Mouse (Mus musculus): ENCODE results near the gene Sec1.
A peak's percentile ranks its signal among the peaks of the same experiment; 100 is the strongest.
"Not testable (repeated sequence)": the region's sequence is repeated elsewhere in the genome, so short reads cannot be mapped to it uniquely, and the experiment has no call there.

The Sec1 gene

DNA sequence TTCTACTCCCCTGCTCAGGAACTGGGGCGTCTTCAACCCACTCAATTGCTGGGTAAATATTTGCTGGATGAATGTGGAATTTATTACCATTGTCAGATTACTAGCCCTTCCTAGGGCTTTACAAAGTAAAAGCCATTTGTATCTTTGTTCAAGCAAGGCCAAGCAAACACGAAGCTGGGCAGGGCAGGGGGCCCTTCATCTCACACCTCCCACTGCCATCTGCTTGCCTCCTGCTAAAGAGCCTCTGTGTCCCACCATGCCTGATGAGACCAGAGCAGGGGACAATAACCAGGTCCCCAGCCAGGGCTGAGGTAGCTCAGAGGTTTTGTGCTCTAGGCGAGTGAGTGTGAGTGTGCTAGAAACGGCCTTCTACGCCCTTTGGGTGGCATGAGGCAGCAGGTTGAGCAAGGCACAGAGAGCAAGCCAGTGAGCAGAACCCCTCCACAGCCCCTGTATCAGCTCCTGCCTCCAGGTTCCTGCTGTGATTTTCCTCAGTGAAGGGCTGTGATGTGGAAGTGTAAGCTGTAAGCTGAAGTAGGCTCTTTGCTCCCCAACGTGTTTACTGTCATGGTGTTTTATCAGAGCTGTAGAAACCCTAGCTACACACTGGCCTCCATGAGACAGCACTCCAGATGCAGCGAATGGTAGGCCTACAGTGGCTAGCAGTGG, 16.4 kb downstream of the Sec1 start:
- no peak for DNase-seq (ENCODE audit: low spot score)

DNA sequence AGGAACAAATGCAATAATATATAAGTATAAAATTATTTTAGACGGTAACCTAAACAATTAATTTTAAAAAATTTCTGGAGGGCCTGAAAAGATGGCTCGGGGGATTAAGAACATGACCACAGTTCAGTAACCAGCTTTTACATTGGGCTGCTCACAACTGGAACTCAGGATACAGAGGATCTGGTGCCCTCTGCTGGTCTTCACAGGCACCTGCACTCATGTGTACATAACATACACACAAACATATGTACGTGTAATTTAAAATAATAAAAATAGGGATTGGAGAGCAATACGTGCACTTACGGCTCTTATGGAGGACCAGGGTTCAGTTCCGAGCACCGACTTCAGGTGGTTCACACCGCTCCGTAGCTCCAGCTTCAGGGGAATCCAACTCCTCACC, 25.3 kb downstream of the Sec1 start:
- no peak for DNase-seq (ENCODE audit: low spot score)

DNA sequence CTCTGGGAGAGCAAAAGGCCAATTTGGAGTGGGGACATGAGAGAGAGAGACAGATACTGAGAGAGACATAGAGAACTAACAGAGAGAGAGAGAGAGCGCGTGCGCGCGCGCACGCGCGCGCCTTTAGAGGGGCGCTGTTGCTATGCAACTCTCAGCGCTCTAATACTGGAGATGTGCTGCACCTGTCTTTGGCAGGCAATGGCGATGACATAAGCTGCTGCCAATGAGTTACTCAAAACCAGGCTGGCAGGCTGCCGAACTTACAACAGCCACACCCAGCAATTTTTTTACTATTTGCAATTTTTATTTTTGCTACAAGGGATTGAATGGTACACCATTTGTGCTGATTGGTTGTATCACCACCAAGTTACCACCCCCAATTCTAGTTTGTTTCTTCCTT, 26.4 kb downstream of the Sec1 start:
- DNase-seq (ENCODE audit: low spot score), result no peak

DNA sequence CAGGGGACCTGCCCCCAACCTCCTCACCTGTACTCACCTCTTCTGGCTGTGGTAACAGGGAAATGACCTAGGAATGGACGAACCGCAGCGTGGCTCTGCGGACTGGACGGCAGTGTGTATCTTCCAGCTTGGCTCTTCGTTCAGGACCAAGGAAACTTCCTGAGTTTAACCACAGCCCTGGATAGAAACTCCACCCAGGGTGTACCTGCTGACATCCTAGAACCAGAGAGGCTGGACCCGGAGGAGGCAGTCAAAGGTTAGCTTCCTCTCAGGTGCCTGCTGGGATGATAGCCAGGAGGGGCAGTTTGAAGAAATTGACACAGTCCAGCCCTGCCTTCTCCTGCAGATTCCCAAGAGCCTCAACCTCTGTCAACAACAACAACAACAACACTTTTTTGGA, 28.0 kb downstream of the Sec1 start, which contains the start of gene Fut2:
Gene Fut2 (minus strand): TSS at position 234 of the 400 bp plus-strand sequence.
- no peak for DNase-seq (ENCODE audit: low spot score)

DNA sequence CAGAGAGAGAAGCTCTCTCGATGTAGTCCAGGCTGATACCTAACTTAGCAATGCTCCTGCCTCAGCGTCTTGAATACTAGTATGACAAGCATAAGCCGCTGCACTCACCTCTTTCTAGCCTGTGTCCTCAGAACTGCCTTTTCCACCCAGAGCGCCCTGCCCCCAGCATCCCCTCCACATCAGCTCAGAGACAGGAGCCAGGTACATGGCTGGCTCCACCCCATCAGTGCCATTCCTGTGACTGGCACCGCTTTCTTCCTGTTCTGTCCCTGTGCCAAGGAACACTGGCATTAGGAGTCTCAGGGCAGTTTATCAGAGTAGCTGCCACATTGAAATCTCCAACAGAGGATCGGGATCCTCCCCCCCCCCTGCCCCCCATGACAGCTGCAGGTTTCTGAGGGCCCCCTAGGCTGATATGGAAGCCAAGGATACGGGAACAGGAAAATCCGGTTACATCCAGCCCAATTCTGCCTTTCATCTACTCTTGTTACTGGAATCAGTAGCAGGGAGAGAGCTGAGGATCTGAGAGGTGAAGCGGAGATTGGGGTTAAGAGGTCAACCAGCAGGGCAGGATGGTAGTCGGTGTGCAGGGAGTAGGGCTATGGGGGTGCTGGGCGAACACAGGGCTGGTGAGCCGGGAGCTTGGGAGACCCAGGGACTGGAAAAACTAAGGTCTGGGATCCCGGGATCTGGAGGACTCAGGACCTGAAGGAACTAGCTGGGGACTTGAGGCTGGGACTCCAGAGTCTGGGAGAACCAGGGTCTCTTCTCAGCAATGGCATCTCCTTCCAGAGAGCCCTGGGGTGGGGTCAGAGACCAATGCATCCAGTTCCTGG, 28.7 kb downstream of the Sec1 start:
- no peak for DNase-seq (ENCODE audit: low spot score)

DNA sequence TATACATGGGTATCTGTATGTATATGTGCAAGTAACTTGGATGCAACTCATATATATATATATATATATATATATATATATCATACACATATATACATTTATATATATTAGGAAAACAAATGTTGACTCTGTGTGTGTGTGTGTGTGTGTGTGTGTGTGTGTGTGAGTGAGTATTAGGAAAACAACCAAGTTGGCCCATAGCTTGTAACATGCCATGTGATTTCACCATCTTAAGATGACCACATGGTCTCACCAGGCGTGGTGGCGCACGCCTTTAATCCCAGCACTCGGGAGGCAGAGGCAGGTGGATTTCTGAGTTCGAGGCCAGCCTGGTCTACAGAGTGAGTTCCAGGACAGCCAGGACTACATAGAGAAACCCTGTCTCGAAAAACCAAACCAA, 32.5 kb downstream of the Sec1 start:
- DNase-seq (ENCODE audit: low spot score), result not testable (repeated sequence)

- no peak for DNase-seq (ENCODE audit: low spot score)
Measured at GRCm38 (mm10) chr7:45660746-45661478, 33.3 kb downstream of the Sec1 start.

DNA sequence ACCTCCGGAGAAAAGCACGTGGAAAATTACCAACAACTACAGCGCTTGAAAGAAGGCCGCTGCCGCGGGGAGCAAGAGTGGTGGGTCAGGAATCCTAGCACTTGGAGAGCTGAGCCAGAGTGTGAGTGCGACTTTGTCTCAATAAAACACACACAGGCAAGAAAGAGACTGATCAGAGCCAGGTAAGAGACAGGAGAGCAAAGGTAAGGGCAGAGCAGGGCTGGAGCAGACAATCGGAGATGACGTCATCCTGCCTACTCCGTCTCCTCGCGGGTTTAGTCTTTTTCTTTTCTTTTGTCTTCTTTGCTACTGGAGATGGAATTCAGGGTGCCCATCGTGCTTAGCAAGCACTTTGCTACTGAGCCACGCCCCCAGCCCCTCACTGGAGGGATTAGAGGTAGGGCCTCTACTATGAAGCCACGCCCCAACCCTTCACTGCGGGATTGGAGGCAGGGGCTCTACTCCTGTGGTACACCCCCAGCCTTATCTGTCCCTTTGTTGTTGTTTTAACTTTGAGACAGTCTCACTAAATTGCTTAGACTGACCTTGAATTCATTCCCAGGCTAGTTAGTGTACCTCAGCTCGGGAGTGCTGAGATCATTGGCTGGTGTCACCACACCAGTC, 39.7 kb downstream of the Sec1 start:
- no peak for DNase-seq (ENCODE audit: low spot score)

GRCm38 (mm10) chr7:45650484-45650883, 43.7 kb downstream of the Sec1 start:
- not testable (repeated sequence) for DNase-seq (ENCODE audit: low spot score)

GRCm38 (mm10) chr7:45649351-45649750, 44.9 kb downstream of the Sec1 start:
- DNase-seq (ENCODE audit: low spot score), result no peak

GRCm38 (mm10) chr7:45646671-45647070, 47.5 kb downstream of the Sec1 start:
- DNase-seq (ENCODE audit: low spot score), result no peak

GRCm38 (mm10) chr7:45645591-45645971, 48.6 kb downstream of the Sec1 start:
- no peak for DNase-seq (ENCODE audit: low spot score)

- DNase-seq (ENCODE audit: low spot score), result no peak
Measured at GRCm38 (mm10) chr7:45644872-45645590, 49.2 kb downstream of the Sec1 start.

DNA sequence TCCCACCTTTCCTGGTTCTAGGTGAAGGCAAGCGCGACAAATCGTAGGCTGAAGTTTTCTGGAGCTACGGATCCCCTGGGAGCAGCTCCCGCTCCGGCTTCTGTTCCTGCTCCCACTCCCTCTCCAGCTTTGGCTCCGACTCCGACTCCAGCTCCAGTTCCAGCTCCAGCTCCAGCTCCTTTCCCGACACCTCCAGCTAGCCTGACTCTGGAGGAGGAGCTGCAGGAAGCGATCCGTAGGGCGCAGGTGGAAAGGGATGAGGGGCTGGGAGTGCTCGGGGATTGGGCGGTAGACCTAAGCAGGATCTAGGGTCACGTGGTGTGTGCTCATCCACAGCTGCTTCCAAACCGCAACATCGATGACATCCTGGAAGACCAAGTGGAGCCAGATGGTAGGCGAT, 50.0 kb downstream of the Sec1 start:
- DNase-seq (ENCODE audit: low spot score), result no peak

DNA sequence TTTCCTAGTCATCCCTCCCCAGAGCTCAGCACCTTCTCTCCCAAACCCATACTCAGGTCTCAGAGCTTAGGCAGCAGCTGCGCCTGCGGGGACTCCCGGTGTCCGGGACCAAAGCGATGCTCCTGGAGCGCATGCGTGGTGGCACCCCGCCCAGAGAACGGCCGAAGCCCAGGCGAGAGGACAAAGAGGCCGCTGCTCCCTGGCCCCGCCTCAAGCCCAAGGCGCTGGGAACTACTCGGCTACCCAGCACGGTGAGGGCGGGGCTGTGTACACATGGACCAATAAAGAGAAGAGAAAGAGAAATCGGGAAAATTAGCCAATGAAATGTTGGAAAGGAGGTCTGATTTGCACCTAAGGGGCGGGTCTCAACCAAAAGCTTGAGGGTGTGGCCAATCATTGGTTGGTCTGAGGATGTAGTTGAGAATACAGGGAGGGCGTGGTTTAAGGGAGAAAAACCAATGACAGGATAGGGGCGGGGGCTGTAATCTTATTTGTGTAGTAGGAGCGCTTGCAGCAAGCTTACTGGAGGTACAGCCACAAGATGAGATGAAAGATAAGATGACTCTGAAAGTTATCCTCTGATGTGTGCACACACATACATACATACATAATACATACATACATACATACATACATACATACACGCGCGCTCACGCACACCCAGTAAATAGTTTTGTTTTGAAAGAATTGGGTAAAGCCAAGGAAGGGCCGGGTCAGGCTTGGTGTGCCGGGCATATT, 50.6 kb downstream of the Sec1 start:
- DNase-seq (ENCODE audit: low spot score), result peak; percentile 90

GRCm38 (mm10) chr7:45642503-45643255, 51.5 kb downstream of the Sec1 start:
- DNase-seq (ENCODE audit: low spot score), result no peak

- no peak for DNase-seq (ENCODE audit: low spot score)
Measured at GRCm38 (mm10) chr7:45642083-45642482, 52.1 kb downstream of the Sec1 start.

DNA sequence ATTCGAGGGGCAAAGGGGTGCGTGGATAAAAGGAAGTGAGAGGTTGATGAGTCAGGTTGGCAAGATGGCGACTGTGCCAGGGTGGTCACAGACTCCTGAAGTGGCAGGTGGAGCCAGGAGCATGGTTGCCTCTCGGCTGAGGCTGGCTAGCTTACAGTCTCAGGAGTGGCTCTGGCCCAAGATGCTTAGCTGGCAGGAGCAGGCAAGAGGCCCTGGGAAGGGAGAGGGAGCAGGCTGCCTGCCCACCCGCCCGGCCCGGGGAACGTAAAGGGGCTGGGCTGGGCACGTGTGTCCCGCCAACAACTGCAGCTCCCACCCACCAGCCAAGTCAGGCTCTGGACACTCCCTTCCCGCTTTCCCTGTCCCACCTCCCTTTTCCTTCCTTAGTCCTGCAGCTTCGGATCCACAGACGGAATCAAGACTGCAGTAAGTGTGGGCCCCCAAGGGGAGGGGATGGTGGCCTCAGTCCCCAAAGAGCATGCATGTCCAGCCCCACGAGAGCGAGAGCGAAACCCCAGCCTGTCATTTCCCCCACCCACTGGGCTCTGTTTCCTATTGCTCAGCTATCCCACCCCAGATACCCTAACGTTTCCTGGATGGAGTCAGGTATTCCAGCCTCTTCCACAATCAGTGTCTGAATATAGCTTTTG, 52.7 kb downstream of the Sec1 start:
- DNase-seq (ENCODE audit: low spot score), result no peak

GRCm38 (mm10) chr7:45640191-45640957, 53.8 kb downstream of the Sec1 start:
- no peak for DNase-seq (ENCODE audit: low spot score)

Data from layer of hippocampus, adult 9-10 months (tissue).